Mouse (Mus musculus) 3T3-L1 (cell line): ENCODE measurements around the gene Hsd17b14.

Experiments
- DNase-seq: peaks from one replicate; pipeline ENCODE4 v3.0.0-alpha.2; 2015; ENCODE audit warnings: low read depth, low spot score

Gene Hsd17b14

DNA sequence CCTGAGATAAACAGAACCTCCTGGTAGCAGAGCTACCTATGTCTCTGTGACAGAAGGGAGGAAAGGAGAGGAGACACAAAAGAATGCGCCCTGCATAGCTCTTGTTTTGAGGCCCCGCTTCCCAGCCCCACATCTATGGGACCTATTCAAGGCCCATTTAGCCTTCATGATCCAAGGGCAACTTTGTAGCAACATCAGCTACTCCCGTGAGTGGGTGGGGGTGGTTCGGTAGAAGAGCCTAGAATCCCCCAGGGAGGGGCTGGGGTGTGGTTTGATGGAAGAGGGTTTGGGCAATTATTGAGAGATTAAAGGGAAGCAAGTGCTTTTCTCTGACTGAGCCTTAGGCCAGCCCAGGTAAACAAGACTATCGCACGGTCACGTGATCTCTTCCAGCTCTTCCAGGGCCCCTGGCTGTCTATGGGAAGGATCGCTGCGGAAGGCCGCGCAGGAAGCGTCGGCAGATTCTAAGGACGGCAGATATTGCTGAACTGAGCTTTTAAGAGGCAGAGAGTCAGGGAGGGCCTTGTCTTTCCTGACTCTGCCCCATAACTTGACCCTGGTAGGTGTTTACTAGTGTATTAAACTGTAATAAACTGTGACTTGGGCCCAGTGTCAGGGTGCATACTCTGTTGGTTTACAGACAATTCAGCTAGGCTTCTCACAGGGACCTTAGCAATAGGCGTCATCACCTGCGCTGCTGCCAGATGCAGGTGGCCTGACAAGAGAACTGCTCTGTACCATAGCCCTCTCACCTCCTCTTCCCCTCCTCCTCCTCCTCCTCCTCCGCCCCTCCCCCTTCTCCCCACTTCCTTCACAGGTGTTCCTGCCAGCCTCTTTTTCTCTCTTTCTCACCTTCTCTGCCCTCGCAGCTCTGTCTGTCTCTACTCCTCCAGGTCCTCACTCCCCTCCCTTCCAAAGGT is 44.5 kb downstream of the Hsd17b14 start:
- DNase-seq: no peak

DNA sequence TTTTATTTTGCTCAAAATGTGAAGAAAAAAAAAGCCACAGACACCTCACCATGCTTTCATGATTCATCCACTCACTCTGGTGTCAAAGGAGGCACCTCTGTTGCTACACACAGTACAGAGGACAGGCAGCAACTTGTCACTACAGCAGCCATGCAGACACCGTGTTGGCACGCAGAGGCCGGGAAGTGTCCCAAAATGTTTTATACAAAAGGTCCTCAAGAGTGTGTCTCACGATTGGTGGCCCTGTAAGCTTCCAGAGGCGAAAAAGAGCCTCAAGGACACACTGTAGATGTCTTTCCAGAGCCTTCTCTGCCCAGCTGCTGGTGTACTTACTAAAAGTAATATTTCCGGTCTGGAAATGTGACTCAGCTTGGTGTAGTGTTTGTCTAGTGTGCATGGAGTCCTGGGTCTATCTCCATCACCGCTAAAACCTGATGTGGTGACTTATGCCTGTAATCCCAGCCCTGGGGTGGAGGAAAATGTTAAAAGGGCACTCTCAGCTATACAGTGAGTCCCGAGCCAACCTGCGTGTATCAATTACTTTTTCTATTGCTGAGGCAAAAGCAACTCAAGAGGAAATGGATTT is 51.1 kb downstream of the Hsd17b14 start:
- no peak for DNase-seq

DNA sequence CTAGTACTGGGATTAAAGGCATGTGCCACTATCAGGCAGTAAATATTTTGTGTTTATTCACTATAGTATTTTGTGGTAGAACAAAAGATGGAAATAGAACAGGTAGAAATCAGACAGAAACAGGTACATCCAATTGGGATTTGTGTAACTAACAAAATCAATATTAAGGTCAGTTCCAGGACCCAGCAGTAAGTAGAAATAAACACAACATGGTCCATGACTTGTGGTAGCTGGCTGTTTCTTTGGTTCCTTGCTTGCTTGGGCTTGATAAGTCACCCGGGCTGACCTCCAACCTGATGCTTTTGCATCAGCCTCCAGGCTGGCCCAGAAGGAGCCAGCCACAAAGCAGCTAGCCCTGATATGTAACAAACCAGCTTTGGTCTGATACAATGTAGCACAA is 54.8 kb downstream of the Hsd17b14 start:
- DNase-seq: no peak

DNA sequence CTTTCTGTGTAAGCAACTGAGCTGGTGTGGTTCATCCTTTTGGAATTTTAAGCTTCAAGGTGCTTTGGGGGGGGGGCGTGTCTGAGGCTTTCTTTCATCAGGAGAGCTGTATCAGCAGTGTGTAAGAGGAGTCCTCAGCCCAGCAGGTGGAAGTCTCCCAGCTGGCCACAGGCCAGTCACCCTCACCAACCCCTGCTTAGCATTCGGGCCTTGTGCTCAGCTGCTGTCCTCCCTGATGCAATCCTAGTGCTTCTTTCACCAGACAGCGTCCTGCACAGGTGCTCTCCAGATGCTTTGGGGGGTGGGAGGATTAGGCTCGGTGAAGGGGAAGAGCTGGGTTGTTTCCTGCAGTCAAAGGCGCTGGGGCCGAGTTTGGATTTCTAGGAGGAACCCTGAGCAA is 61.6 kb downstream of the Hsd17b14 start:
- DNase-seq: peak; percentile 57

DNA sequence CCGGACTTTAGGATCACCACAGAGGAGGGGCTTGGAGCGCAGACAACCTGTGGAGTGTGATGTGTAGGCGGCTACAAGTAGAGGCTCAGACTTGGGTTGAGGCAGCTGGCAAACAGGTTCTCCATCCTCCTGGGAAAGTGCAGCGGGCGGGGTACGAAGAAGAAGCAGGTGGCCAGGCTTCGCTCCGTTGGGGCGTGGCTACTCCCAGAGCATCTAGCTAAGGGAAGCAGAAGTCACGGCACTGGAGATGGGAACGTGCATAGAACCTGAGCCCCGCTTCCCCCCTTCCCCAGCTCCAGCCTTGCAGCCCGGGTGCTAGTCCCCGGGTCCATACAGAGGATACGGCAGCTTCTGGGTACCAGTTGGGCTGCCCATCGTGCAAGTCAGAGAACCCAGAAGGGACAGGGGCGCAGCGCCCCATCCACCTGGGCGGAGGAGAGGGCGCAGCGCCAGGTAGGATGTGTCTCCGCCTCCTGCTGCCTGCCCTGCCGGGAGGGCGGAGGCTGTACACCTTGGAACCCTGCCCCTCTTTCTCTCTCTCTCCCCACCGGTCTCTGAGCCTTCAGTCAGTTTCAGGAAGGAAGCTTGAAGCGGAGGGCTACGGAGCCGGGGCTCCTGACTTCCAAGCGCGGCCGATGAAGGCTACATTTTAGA is 62.5 kb downstream of the Hsd17b14 start, which contains the start of gene Fut1:
Fut1 (plus strand) TSS at position 248 of the 654 bp plus-strand sequence.
- DNase-seq: no peak
